Mouse (Mus musculus) ES-Bruce4 (cell line): ENCODE data around the gene Osbpl6.

Source experiments
- CTCF ChIP-seq: IDR thresholded peaks from one replicate; pipeline ENCODE4 v1.8.1; 2011; ENCODE audit warnings: low read depth, low read length
- EP300 ChIP-seq: IDR thresholded peaks from 2 replicates; pipeline ENCODE4 v1.6.1; 2011; ENCODE audit warnings: low read depth, low read length; ENCODE audit not compliant: insufficient read depth
- POLR2A ChIP-seq: IDR thresholded peaks from one replicate; pipeline ENCODE4 v1.8.1; 2011; ENCODE audit warnings: low read length; ENCODE audit not compliant: insufficient read depth

GRCm38 (mm10) chr2:76434224-76434623 is 27.9 kb downstream of the Osbpl6 start:
- TF ChIP-seq CTCF, result no peak
- no peak for TF ChIP-seq POLR2A
- TF ChIP-seq EP300, result no peak
